Mouse (Mus musculus): ENCODE results near the gene Fam216b.

DNA sequence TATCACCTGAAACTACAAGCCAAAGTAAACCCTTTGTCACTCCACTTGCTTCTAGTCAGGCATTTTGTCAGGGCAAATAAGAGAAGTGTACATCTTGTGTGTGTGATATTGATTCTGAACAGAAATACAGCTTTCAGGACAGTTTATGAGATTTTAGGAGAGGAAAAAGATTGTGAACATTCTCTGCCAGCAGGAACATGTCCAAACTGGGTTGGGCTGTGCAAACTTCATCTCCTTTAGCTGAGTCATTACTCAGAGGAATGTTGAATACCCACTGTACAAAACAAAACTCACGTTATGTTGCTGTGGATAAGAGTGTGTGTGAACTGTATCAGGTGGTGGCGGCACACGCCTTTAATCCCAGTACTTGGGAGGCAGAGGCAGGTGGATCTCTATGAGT lies 22.1 kb upstream of the Fam216b start:
- TF ChIP-seq POLR2A (IDR thresholded peaks at IDR 0.05; ENCODE audit: extremely low read depth, insufficient read depth, low read length), result no peak
- no peak for TF ChIP-seq CTCF (IDR thresholded peaks at IDR 0.05; ENCODE audit: low read depth, low read length)

Data from liver, adult 2 months (tissue).